13 mouse cellular contexts compared by ENCODE assay signal in genomic region chr4:83256779-83257178, GRCm38 (mm10).
DNase-seq lines count a peak whose midpoint lies in the region; ATAC-seq and TF ChIP-seq lines count a peak whose summit lies in the region.
"Had no signal": no experiment of that assay in that cellular context is flagged by ENCODE, and none has a peak within 500 bp of the region (broad histone marks: within the 10 kb centered on the region; RNA-seq: fewer than 3 reads in every experiment).

No protein-coding gene starts in this region.

- no peaks in the 10 kb centered on the region for H3K36me3 ChIP-seq in heart, embryonic 10.5 days
- H3K36me3 ChIP-seq in midbrain, embryonic 14.5 days (ENCODE audit: control insufficient read depth, insufficient read depth, low read length): peaks cover 4% of the 10 kb centered on the region; the same call in 1 of the 2 replicates
- H3K36me3 ChIP-seq in forebrain, postnatal 0 days (ENCODE audit: insufficient read depth): no peaks in the 10 kb centered on the region
- H3K36me3 ChIP-seq: liver, embryonic 15.5 days; midbrain, embryonic 15.5 days; stomach, embryonic 15.5 days had no signal

- no peak overlapping the region for H3K27ac ChIP-seq in heart, embryonic 10.5 days
- H3K27ac ChIP-seq in midbrain, embryonic 14.5 days (replicated peaks; ENCODE audit: low read depth, low read length): no peak overlapping the region
- no peak overlapping the region for H3K27ac ChIP-seq in forebrain, postnatal 0 days (ENCODE audit: low read depth, low read length)
- H3K27ac ChIP-seq: liver, embryonic 15.5 days; midbrain, embryonic 15.5 days; stomach, embryonic 15.5 days had no signal

- H3K27me3 ChIP-seq in heart, embryonic 10.5 days (ENCODE audit: insufficient read depth, poor library complexity, severe bottlenecking): no peaks in the 10 kb centered on the region
- H3K27me3 ChIP-seq in midbrain, embryonic 14.5 days (ENCODE audit: control insufficient read depth, insufficient read depth, low read length): no peaks in the 10 kb centered on the region
- no peaks in the 10 kb centered on the region for H3K27me3 ChIP-seq in forebrain, postnatal 0 days (ENCODE audit: insufficient read depth, low read length)
- H3K27me3 ChIP-seq: liver, embryonic 15.5 days; midbrain, embryonic 15.5 days; stomach, embryonic 15.5 days had no signal

- no peak overlapping the region for H3K9ac ChIP-seq in midbrain, embryonic 14.5 days (replicated peaks; ENCODE audit: low read length)
- no peak overlapping the region for H3K9ac ChIP-seq in forebrain, postnatal 0 days
- H3K9ac ChIP-seq: liver, embryonic 15.5 days; midbrain, embryonic 15.5 days; stomach, embryonic 15.5 days had no signal

- TF ChIP-seq CTCF in forebrain, postnatal 0 days (IDR thresholded peaks at IDR 0.05; ENCODE audit: low read depth): no peak

- no peaks in the 10 kb centered on the region for H3K9me3 ChIP-seq in heart, embryonic 10.5 days
- no peaks in the 10 kb centered on the region for H3K9me3 ChIP-seq in midbrain, embryonic 14.5 days (ENCODE audit: control insufficient read depth, low read length)
- H3K9me3 ChIP-seq in forebrain, postnatal 0 days (ENCODE audit: low read length): no peaks in the 10 kb centered on the region
- H3K9me3 ChIP-seq: liver, embryonic 15.5 days; midbrain, embryonic 15.5 days; stomach, embryonic 15.5 days had no signal

- no peak overlapping the region for H3K4me3 ChIP-seq in heart, embryonic 10.5 days
- H3K4me3 ChIP-seq in midbrain, embryonic 14.5 days (replicated peaks; ENCODE audit: low read depth, low read length): no peak overlapping the region
- H3K4me3 ChIP-seq in forebrain, postnatal 0 days (ENCODE audit: low read depth, low read length): no peak overlapping the region
- H3K4me3 ChIP-seq: liver, embryonic 15.5 days; midbrain, embryonic 15.5 days; stomach, embryonic 15.5 days had no signal

- DNase-seq in heart, adult 11 months: peak; percentile 96
- DNase-seq in heart, embryonic 10.5 days (ENCODE audit: low spot score): no peak
- peak; percentile 83 for DNase-seq in MN1 (ENCODE audit: low spot score)
- peak; percentile 63 for DNase-seq in gonadal fat pad, adult 2 months (ENCODE audit: low read depth)
- peak; percentile 28 for DNase-seq in kidney, adult 8-10 months
- no peak for DNase-seq in frontal cortex, postnatal 25 days (ENCODE audit: low spot score in 2 of 2)
- no peak for DNase-seq in midbrain, embryonic 14.5 days
- no peak for DNase-seq in forebrain, postnatal 0 days
- DNase-seq: B cell, adult 2 months; right cerebral cortex, adult 18-20 months had no signal

- no peak for ATAC-seq in midbrain, embryonic 14.5 days (ENCODE audit: low FRiP score, low TSS enrichment)
- no peak for ATAC-seq in forebrain, postnatal 0 days
- ATAC-seq: midbrain, embryonic 15.5 days had no signal

- WGBS in heart, embryonic 10.5 days: 81% methylated on average over 11 of the region's 11 CpGs
- WGBS in midbrain, embryonic 14.5 days: 77% methylated on average over 11 of the region's 11 CpGs
- WGBS in forebrain, postnatal 0 days: 59% methylated on average over 11 of the region's 11 CpGs

- H3K4me2 ChIP-seq in midbrain, embryonic 14.5 days (ENCODE audit: low read length): no peak overlapping the region
- no peak overlapping the region for H3K4me2 ChIP-seq in forebrain, postnatal 0 days (ENCODE audit: low read depth)
- H3K4me2 ChIP-seq: liver, embryonic 15.5 days; midbrain, embryonic 15.5 days; stomach, embryonic 15.5 days had no signal

- H3K4me1 ChIP-seq in heart, embryonic 10.5 days: no peaks in the 10 kb centered on the region
- no peaks in the 10 kb centered on the region for H3K4me1 ChIP-seq in midbrain, embryonic 14.5 days (ENCODE audit: control insufficient read depth, insufficient read depth, low read length)
- H3K4me1 ChIP-seq in forebrain, postnatal 0 days (ENCODE audit: insufficient read depth): no peaks in the 10 kb centered on the region
- H3K4me1 ChIP-seq: liver, embryonic 15.5 days; midbrain, embryonic 15.5 days; stomach, embryonic 15.5 days had no signal

Comparison
In these comparisons a context has a peak if more than half of its experiments do, and no peak if none do; other contexts are left out.
1. DNase-seq: peak in heart, adult 11 months (single experiment), MN1 (single experiment), gonadal fat pad, adult 2 months (single experiment) and kidney, adult 8-10 months (2 of 2); none in heart, embryonic 10.5 days (single experiment), frontal cortex, postnatal 25 days (0 of 2), midbrain, embryonic 14.5 days (single experiment) and forebrain, postnatal 0 days (single experiment).